Mouse (Mus musculus) frontal cortex, postnatal 25 days (tissue): ENCODE measurements around the gene Gsn.

ENCODE experiments used
- DNase-seq, 2 experiments: peaks; one replicate each; pipeline ENCODE4 v3.0.0; 2022; ENCODE audit warnings: low spot score in 2 of 2

Gsn gene

GRCm38 (mm10) chr2:35278371-35279210, 22.4 kb downstream of the Gsn start:
- DNase-seq: no peak

GRCm38 (mm10) chr2:35280001-35280400, 23.8 kb downstream of the Gsn start:
- DNase-seq: no peak

GRCm38 (mm10) chr2:35282214-35282613, 26.0 kb downstream of the Gsn start:
- no peak for DNase-seq

GRCm38 (mm10) chr2:35283997-35284396, 27.8 kb downstream of the Gsn start:
- DNase-seq: no peak

GRCm38 (mm10) chr2:35285209-35285608, 29.0 kb downstream of the Gsn start:
- no peak for DNase-seq

- DNase-seq: no peak
These were observed 30.9 kb downstream of the Gsn start for GRCm38 (mm10) chr2:35287017-35287620.

GRCm38 (mm10) chr2:35288758-35289635, 32.8 kb downstream of the Gsn start:
- peak; percentile 78 to 85 for DNase-seq

GRCm38 (mm10) chr2:35291856-35292255, 35.7 kb downstream of the Gsn start:
- DNase-seq: peak in 1 of 2 experiments; percentile 42

- DNase-seq: no peak
These were observed 36.5 kb downstream of the Gsn start for GRCm38 (mm10) chr2:35292700-35293099.

- DNase-seq: no peak
These were observed 37.1 kb downstream of the Gsn start for GRCm38 (mm10) chr2:35293291-35293690.

GRCm38 (mm10) chr2:35297703-35298332, 41.6 kb downstream of the Gsn start:
- DNase-seq: peak; percentile 67 to 77

- no peak for DNase-seq
These were observed 43.3 kb downstream of the Gsn start for GRCm38 (mm10) chr2:35299437-35299836.

- no peak for DNase-seq
These were observed 46.1 kb downstream of the Gsn start for GRCm38 (mm10) chr2:35302049-35302885.

GRCm38 (mm10) chr2:35308166-35308565, 52.0 kb downstream of the Gsn start:
- DNase-seq: no peak

- DNase-seq: no peak
These were observed 53.8 kb downstream of the Gsn start for GRCm38 (mm10) chr2:35309906-35310493.

- no peak for DNase-seq
These were observed 58.1 kb downstream of the Gsn start for GRCm38 (mm10) chr2:35314300-35314699.

GRCm38 (mm10) chr2:35317604-35318003, 61.4 kb downstream of the Gsn start:
- no peak for DNase-seq

GRCm38 (mm10) chr2:35318405-35318804, 62.2 kb downstream of the Gsn start:
- no peak for DNase-seq

GRCm38 (mm10) chr2:35320399-35320798, 64.2 kb downstream of the Gsn start:
- DNase-seq: no peak

GRCm38 (mm10) chr2:35322404-35323164, 66.4 kb downstream of the Gsn start:
- no peak for DNase-seq
